Mouse (Mus musculus): ENCODE data around the gene Prl3d3.
"Not testable (repeated sequence)": the region's sequence is repeated elsewhere in the genome, so short reads cannot be mapped to it uniquely, and the experiment has no call there.

Gene Prl3d3

DNA sequence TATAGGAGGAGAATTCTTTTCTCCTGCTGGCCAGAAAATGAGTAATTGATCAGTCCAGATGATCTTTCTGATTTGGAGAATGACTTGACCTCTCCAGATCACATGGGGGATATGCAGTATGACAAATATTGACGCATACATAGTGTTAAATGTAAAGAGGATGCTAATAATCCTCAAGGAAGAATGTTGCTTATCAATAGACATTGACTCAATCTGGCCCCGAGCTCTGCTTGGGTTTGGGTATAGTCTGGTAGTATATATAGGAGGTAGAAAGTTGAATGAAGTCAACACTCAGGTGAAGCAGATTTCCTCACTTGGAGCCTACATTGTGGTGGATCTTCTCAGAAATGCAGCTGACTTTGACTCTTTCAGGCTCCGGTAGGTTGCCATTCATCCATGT, at the start of gene Prl3d3:
TSS of gene Prl3d3 (plus strand) at position 301 of the 400 bp plus-strand sequence.
- not testable (repeated sequence) for DNase-seq (ENCODE audit: low spot score in 2 of 2)

DNA sequence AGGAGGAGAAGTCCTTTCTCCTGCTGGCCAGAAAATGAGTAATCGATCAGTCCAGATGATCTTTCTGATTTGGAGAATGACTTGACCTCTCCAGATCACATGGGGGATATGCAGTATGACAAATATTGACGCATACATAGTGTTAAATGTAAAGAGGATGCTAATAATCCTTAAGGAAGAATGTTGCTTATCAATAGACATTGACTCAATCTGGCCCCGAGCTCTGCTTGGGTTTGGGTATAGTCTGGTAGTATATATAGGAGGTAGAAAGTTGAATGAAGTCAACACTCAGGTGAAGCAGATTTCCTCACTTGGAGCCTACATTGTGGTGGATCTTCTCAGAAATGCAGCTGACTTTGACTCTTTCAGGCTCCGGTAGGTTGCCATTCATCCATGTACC, 35.2 kb upstream of the Prl3d3 start, which contains the start of gene Prl3d2:
TSS of gene Prl3d2 (plus strand) at position 301 of the 400 bp plus-strand sequence.
- not testable (repeated sequence) for DNase-seq (ENCODE audit: low spot score in 2 of 2)

DNA sequence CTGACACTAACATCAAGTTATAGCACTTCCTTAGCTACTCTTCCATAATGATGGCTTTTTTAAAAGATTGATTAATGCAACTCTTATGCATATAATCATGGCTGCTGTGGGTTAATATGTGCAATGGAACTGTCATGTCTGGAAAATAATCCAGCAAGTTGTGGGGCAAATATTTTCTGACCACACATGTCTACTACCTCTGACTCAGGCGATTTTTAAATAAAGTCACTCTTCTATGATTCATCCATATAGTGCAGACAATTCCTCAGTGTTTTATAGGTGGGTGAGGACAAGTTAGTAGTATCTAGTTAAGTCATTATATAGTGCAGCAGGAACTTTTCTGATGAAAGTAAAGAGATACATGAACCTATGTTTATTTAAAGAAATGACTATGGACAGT, 8.3 kb upstream of the Prl3d3 start:
- no peak for DNase-seq (ENCODE audit: low spot score in 2 of 2)

DNA sequence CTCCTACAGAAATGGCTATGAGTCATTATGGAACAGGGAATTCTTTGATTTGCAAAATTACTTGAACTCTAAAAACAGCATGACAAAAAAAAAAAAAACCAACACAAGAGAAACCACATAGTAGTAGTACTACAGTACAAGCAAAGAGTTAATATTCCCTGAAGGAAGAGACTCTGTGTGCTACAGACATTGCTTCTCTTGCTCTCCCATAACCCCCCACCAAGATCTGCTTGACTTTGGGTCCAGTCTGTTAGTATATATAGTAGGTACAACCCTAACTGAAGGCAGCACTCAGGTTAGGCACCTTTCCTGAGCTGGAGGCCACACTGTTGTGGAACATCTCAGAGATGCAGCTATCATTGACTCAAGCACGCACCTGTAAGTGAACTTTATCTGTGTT, 39.8 kb downstream of the Prl3d3 start, which contains the start of gene Prl3c1:
TSS of gene Prl3c1 (plus strand) at position 301 of the 400 bp plus-strand sequence.
- no peak for DNase-seq (ENCODE audit: low spot score in 2 of 2)
